Mouse (Mus musculus) liver, embryonic 14.5 days (tissue): ENCODE results near the gene Ankrd36. TPM values are rescaled to one million over a fixed set of nuclear protein-coding genes. Genes with fewer than 3 reads are reported as not detected.

Source experiments
- ATAC-seq: fragments of 200-750 bp; cut with Nextera tagmentation; 2 replicates; pipeline ENCODE4 v1.8.0; 2017; ENCODE audit warnings: moderate number of reproducible peaks, mild to moderate bottlenecking, moderate library complexity; ENCODE audit not compliant: insufficient read depth
- DNase-seq, 3 experiments: peaks; one replicate each; pipeline ENCODE4 v3.0.0-alpha.2; 2012 to 2013; ENCODE audit warnings: low read depth in 3 of 3, low spot score in 3 of 3
- H3K27ac ChIP-seq: fragments of 300-500 bp; sonication (generic); 2 replicates; pipeline ENCODE4 v1.5.1; 2014; ENCODE audit warnings: moderate library complexity, mild to moderate bottlenecking, control low read depth, inconsistent platforms
- H3K27me3 ChIP-seq: fragments of 300-500 bp; sonication (generic); 2 replicates; pipeline ENCODE4 v1.6.1; 2014; ENCODE audit warnings: mild to moderate bottlenecking, low read length, moderate library complexity; ENCODE audit not compliant: control insufficient read depth, insufficient read depth
- H3K36me3 ChIP-seq: fragments of 300-500 bp; sonication (generic); replicated peaks from 2 replicates; pipeline ENCODE4 v1.6.1; 2014; ENCODE audit warnings: low read depth; ENCODE audit not compliant: control insufficient read depth, insufficient read depth
- H3K4me1 ChIP-seq, 2 experiments: fragments of 200-500 bp in 1 of 2; fragments of 300-500 bp in 1 of 2; sonication (generic) in 1 of 2; replicated peaks; 2 replicates each; pipeline ENCODE4 v1.6.1; 2012 to 2014; ENCODE audit warnings: antibody characterized with exemption in 1 of 2, inconsistent platforms in 1 of 2, low read length in 1 of 2; ENCODE audit not compliant: control insufficient read depth in 2 of 2, insufficient read depth in 2 of 2
- H3K4me2 ChIP-seq: fragments of 300-500 bp; sonication (generic); 2 replicates; pipeline ENCODE4 v1.6.1; 2014; ENCODE audit warnings: low read depth, mild to moderate bottlenecking, control low read depth, moderate library complexity
- H3K4me3 ChIP-seq, 2 experiments: fragments of 200-500 bp in 1 of 2; fragments of 300-500 bp in 1 of 2; sonication (generic) in 1 of 2; 2 replicates each; pipeline ENCODE4 v1.5.1; 2012 to 2014; ENCODE audit warnings: low read depth in 2 of 2, low read length in 2 of 2, mild to moderate bottlenecking in 2 of 2, control low read depth in 1 of 2, inconsistent platforms in 1 of 2, moderate library complexity in 1 of 2; ENCODE audit not compliant: insufficient read depth in 1 of 2
- H3K9ac ChIP-seq: fragments of 300-500 bp; sonication (generic); replicated peaks from 2 replicates; pipeline ENCODE4 v1.6.1; 2014; ENCODE audit warnings: mild to moderate bottlenecking, control low read depth, moderate library complexity
- H3K9me3 ChIP-seq: fragments of 300-500 bp; sonication (generic); 2 replicates; pipeline ENCODE4 v1.6.1; 2016; ENCODE audit warnings: low read length, mixed read lengths; ENCODE audit not compliant: control insufficient read depth
- CTCF ChIP-seq: IDR thresholded peaks from 2 replicates; pipeline ENCODE4 v1.5.1; 2016; ENCODE audit warnings: antibody characterized with exemption, low read depth, control low read depth
- EP300 ChIP-seq: IDR thresholded peaks from 2 replicates; pipeline ENCODE4 v1.6.1; 2016; ENCODE audit warnings: antibody characterized with exemption, low read depth
- WGBS: fragments of 180-500 bp; shearing (Covaris S2); extraction: QIAGEN DNeasy Blood & Tissue Kit; methylation state at CpG from one replicate; pipeline ENCODE4 v1.1.7; 2014; ENCODE audit not compliant: insufficient replicate concordance; 5-methylcytosine and 5-hydroxymethylcytosine counted together
- polyA plus RNA-seq, 2 experiments: library from polyadenylated mRNA; depleted of rRNA in 1 of 2; stranded (reverse) in 1 of 2; unstranded in 1 of 2; fragments of >200 nt; fragmentation: Nextera tagmentation in 1 of 2; extraction: Ambion mirVana in 1 of 2; gene quantifications; 2 replicates each; pipeline versions ENCODE4 v1.2.1 to v1.2.3; 2012 to 2014

The Ankrd36 gene
- polyA plus RNA-seq, 2 experiments, result 0.66 to 1.2 TPM

DNA sequence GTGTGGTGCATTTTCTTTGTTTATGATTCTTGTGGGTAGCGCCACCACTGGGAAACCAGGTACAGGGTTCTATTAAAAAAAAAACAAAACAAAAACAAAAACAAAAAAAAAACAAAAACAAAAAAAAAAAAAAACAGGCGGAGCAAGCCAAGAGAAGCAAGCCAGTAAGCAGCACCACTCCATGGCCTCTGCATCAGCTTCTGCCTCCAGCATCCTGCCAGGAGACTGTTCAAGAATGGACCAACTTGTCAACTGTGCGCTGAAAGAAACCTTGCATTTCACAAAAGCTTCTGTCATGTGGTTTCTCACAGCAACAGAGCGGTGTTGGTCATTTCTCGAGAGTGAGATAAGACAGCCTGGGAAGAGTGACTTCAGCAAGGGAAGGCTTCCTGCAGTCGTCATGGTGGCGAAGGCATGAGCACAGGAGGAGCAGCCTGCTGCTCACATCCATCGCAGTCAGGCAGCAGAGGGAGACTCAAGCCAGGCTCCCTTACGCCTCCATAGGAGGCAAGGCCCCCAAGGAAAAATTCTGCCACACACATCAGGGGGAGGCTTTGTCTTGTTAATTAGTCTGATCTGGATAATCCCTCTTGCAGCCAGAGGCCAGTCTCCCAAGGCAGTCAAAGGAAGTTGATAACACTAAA is 6.7 kb upstream of the Ankrd36 start:
- DNase-seq, result no peak
- WGBS, result 25% methylated on average over 9 of the region's 9 CpGs

DNA sequence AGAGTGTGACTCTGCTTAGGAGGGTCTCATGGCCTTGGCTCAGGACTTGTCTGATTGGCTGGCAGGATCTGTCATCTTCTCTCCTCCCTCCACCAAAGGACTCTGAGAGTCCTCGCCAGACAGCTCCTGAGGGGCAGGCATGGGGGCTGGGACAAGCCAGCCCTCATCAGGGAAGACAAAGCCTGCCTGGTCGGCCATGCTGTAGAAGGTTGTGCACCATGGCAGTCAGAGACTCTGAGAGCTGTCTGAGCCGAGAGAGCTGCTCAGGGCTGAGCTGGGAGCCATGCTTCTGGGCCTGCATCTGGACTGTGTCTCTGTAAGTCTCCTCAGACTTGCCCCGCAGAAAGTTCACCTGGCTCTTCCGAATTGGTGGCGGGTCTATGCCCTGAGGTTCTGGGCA is 5.6 kb upstream of the Ankrd36 start:
- peaks cover 0 to 13% of the 10 kb centered on the region in 2 experiments; a peak in 1 of 4 replicates for H3K4me1 ChIP-seq
- H3K9me3 ChIP-seq, result no peaks in the 10 kb centered on the region; the same call in 1 of the 2 replicates
- no peaks in the 10 kb centered on the region for H3K36me3 ChIP-seq
- 63% methylated on average over 6 of the region's 6 CpGs for WGBS
- ATAC-seq (no peak), DNase-seq (no peak)
- H3K27me3 ChIP-seq, result no peaks in the 10 kb centered on the region
- no peak for TF ChIP-seq EP300
- TF ChIP-seq CTCF, result no peak
- no peak overlapping the region for H3K9ac ChIP-seq
- H3K27ac ChIP-seq, result no peak overlapping the region
- H3K4me3 ChIP-seq, result no peak overlapping the region
- no peak overlapping the region for H3K4me2 ChIP-seq

More for the DNA sequence above, 6.7 kb upstream of the Ankrd36 start:
- Histone ChIP-seq H3K4me1 (peaks cover 0 to 10% of the 10 kb centered on the region in 2 experiments; a peak in 1 of 4 replicates), H3K4me2 (no peak overlapping the region), H3K9me3 (no peaks in the 10 kb centered on the region; the same call in 1 of the 2 replicates), H3K27ac (no peak overlapping the region), H3K4me3 (no peak overlapping the region), H3K27me3 (no peaks in the 10 kb centered on the region), H3K36me3 (no peaks in the 10 kb centered on the region), H3K9ac (no peak overlapping the region)
- TF ChIP-seq EP300 (no peak), CTCF (0 out of 2 replicates have a peak, but pooled peaks have one; percentile 24)
- ATAC-seq, result no peak

DNA sequence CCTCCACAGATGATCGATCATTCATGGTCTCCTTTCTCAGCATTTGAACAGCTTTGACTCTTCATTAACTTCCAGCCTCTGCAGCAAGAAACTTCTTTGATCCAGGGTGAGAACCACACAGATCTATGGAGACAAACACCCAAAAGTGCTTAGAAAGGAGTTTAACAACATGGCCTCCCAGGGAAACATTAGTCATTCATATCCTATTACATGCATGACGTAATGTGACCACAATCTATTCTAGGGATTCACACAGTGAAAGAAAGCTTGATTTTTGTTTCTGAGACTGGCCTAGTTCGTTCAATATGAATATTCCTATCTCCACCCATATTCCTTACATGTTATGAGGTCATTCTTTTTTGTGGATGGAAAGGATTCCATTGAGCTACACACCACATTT is 3.9 kb upstream of the Ankrd36 start:
- no peak overlapping the region for H3K4me3 ChIP-seq
- TF ChIP-seq EP300, result no peak

DNA sequence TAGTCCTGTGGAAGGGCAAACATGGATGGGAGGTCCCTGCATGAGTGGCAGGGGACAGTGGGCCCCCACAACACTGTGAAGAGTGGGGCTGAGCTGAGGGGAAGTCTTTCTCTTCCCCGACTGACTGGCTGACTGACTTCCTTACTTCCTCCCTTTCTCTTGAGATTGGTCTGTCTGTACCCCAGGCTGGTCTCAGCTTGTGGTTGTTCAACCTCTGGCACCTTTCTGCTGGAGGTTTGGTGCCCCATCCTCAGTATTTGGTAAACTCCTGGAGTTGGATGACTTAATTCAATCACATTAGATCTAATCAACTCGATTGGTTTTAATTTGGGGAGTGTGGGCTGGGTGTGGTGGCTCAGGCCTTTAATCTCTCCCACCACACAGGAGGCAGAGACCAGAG is 3.0 kb upstream of the Ankrd36 start:
- H3K9ac ChIP-seq, result no peak overlapping the region
- no peaks in the 10 kb centered on the region for H3K36me3 ChIP-seq
- H3K4me2 ChIP-seq, result no peak overlapping the region
- ATAC-seq (no peak), DNase-seq (no peak)
- no peak overlapping the region for H3K27ac ChIP-seq
- H3K27me3 ChIP-seq, result no peaks in the 10 kb centered on the region
- H3K4me3 ChIP-seq, result no peak overlapping the region
- TF ChIP-seq CTCF, result no peak
- no peak for TF ChIP-seq EP300
- no peaks in the 10 kb centered on the region; the same call in 1 of the 2 replicates for H3K9me3 ChIP-seq
- peaks cover 0 to 13% of the 10 kb centered on the region in 2 experiments; a peak in 1 of 4 replicates for H3K4me1 ChIP-seq
- WGBS, result 16% methylated on average over 2 of the region's 2 CpGs

More for the DNA sequence above, 3.9 kb upstream of the Ankrd36 start:
- Histone ChIP-seq H3K27ac (no peak overlapping the region), H3K9me3 (no peaks in the 10 kb centered on the region; the same call in 1 of the 2 replicates), H3K4me1 (peaks cover 0 to 13% of the 10 kb centered on the region in 2 experiments; a peak in 1 of 4 replicates), H3K36me3 (no peaks in the 10 kb centered on the region), H3K27me3 (no peaks in the 10 kb centered on the region), H3K9ac (no peak overlapping the region), H3K4me2 (no peak overlapping the region)
- WGBS, result 68% methylated on average over 3 of the region's 3 CpGs
- ATAC-seq (no peak), DNase-seq (no peak)

DNA sequence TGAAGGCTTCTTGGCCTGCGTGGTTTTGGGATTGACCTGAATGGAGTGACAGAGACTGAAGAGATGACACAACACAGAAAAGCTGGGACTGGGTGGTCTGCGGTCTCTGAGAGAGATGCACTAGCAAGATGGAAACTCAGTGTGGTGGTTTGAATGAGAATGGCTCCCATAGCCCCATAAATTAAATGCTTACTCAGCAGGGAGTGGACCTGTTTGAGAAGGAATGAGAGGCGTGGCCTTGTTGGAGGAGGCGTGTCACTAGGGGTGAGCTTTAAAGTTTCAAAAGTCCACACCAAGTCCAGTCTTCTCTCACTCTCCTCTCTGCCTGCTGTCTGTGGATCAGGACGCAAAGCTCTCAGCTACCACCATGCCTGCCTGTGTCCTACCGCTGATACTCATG is 1.8 kb upstream of the Ankrd36 start:
- no peak overlapping the region for H3K4me2 ChIP-seq
- TF ChIP-seq CTCF, result no peak
- no peak for TF ChIP-seq EP300

More for the DNA sequence above, 1.8 kb upstream of the Ankrd36 start:
- Histone ChIP-seq H3K27me3 (no peaks in the 10 kb centered on the region), H3K4me3 (no peak overlapping the region), H3K27ac (no peak overlapping the region), H3K4me1 (peaks cover 10 to 21% of the 10 kb centered on the region in 2 experiments), H3K9ac (no peak overlapping the region), H3K36me3 (no peaks in the 10 kb centered on the region), H3K9me3 (no peaks in the 10 kb centered on the region; the same call in 1 of the 2 replicates)
- WGBS, result 79% methylated on average over 6 of the region's 6 CpGs
- DNase-seq (no peak), ATAC-seq (no peak)
